Mouse (Mus musculus) kidney, embryonic 15.5 days (tissue): ENCODE measurements around the gene Igfbp4. TPM values are rescaled to one million over a fixed set of nuclear protein-coding genes. Genes with fewer than 3 reads are reported as not detected.
A peak's percentile ranks its signal among the peaks of the same experiment; 100 is the strongest.

Experiments used
- ATAC-seq: fragments of 200-750 bp; cut with Nextera tagmentation; replicated peaks from 2 replicates; pipeline ENCODE4 v1.8.0; 2017; ENCODE audit warnings: moderate TSS enrichment; ENCODE audit not compliant: low FRiP score
- H3K27ac ChIP-seq: fragments of 300-500 bp; sonication (generic); 2 replicates; pipeline ENCODE4 v1.5.1; 2015; ENCODE audit warnings: mild to moderate bottlenecking, inconsistent platforms
- H3K27me3 ChIP-seq: fragments of 300-500 bp; sonication (generic); 2 replicates; pipeline ENCODE4 v1.6.1; 2015; ENCODE audit warnings: inconsistent platforms
- H3K36me3 ChIP-seq: fragments of 300-500 bp; sonication (generic); 2 replicates; pipeline ENCODE4 v1.6.1; 2015; ENCODE audit warnings: inconsistent platforms
- H3K4me1 ChIP-seq: fragments of 300-500 bp; sonication (generic); 2 replicates; pipeline ENCODE4 v1.6.1; 2015; ENCODE audit warnings: inconsistent platforms
- H3K4me2 ChIP-seq: fragments of 300-500 bp; sonication (generic); 2 replicates; pipeline ENCODE4 v1.6.1; 2015; ENCODE audit warnings: moderate library complexity, mild to moderate bottlenecking, inconsistent platforms
- H3K4me3 ChIP-seq: fragments of 300-500 bp; sonication (generic); replicated peaks from 2 replicates; pipeline ENCODE4 v1.5.1; 2015; ENCODE audit warnings: mild to moderate bottlenecking, inconsistent platforms
- H3K9ac ChIP-seq: fragments of 300-500 bp; sonication (generic); 2 replicates; pipeline ENCODE4 v1.6.1; 2015; ENCODE audit warnings: mild to moderate bottlenecking, inconsistent platforms
- H3K9me3 ChIP-seq: fragments of 300-500 bp; sonication (generic); replicated peaks from 2 replicates; pipeline ENCODE4 v1.6.1; 2016; ENCODE audit warnings: inconsistent platforms
- WGBS: fragments of 180-500 bp; shearing (Covaris S2); methylation state at CpG from one replicate; pipeline ENCODE4 v1.1.7; 2015; ENCODE audit warnings: mixed read lengths; 5-methylcytosine and 5-hydroxymethylcytosine counted together
- polyA plus RNA-seq: library from polyadenylated mRNA; unstranded; fragments of >200 nt; fragmentation: Nextera tagmentation; extraction: Ambion mirVana; gene quantifications from 2 replicates; pipeline ENCODE4 v1.2.1, GENCODE M21; 2015

The Igfbp4 gene
- polyA plus RNA-seq, 1 experiment from 2014 or later, result 695 TPM

GRCm38 (mm10) chr11:99023500-99024467, 17.3 kb upstream of the Igfbp4 start, which contains the start of gene Top2a:
TSS of gene Top2a (minus strand) at chr11:99024189.
- peak within 1 kb of the TSS; percentile 83 for H3K9ac ChIP-seq

DNA sequence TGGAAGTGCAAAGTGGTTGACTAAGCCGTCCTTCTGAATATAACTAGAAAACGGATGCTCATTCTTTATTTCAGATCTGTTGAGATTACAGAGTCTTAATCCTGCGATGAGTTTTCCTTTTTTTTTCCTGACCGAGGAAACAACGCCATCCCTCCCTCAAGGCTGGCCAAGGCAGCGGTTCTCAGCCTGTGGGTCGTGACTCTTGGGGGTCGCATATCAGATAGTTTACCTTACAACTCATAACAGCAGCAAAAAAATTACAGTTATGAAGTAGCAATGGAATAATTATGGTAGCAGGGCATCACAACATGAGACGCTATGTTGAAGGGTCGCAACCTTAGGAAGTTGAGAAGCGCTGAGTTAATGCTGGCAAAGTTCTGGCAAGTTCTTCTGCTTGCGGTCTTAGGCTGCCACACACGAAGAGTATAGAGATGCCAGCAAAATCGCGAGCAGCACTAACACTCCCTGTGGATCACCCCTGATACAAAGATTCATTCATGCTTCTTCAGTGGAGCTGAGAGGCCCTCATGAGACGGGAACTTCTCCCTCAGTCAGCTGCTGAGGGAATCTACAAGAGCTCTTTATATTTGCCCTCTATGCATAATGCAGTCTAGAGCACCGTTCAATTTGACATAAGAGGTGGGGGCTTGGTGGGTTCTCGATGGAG, 16.4 kb upstream of the Igfbp4 start:
- no peaks in the 10 kb centered on the region for H3K27me3 ChIP-seq
- 48% methylated on average over 18 of the region's 18 CpGs for WGBS
- ATAC-seq, result no peak
- peak overlapping the region; percentile 33; the same call in 1 of the 2 replicates for H3K9ac ChIP-seq
- peak overlapping the region; percentile 59 for H3K4me2 ChIP-seq
- H3K4me1 ChIP-seq, result peaks cover 29% of the 10 kb centered on the region
- H3K36me3 ChIP-seq, result peaks cover 26% of the 10 kb centered on the region
- peak overlapping the region; percentile 91 for H3K4me3 ChIP-seq
- peak overlapping the region; percentile 77 for H3K27ac ChIP-seq
- no peaks in the 10 kb centered on the region for H3K9me3 ChIP-seq

More at GRCm38 (mm10) chr11:99023500-99024467, 17.3 kb upstream of the Igfbp4 start, which contains the start of gene Top2a:
- Histone ChIP-seq H3K4me2 (peak within 1 kb of the TSS; percentile 65), H3K9me3 (no peaks in the 10 kb centered on the region), H3K27ac (peak within 1 kb of the TSS; percentile 77), H3K4me3 (peak within 1 kb of the TSS; percentile 91), H3K27me3 (no peaks in the 10 kb centered on the region), H3K4me1 (peaks cover 29% of the 10 kb centered on the region), H3K36me3 (peaks cover 34% of the 10 kb centered on the region)
- WGBS, result under 1% methylated on average over 54 of the region's 54 CpGs
- peak; percentile 95 for ATAC-seq

DNA sequence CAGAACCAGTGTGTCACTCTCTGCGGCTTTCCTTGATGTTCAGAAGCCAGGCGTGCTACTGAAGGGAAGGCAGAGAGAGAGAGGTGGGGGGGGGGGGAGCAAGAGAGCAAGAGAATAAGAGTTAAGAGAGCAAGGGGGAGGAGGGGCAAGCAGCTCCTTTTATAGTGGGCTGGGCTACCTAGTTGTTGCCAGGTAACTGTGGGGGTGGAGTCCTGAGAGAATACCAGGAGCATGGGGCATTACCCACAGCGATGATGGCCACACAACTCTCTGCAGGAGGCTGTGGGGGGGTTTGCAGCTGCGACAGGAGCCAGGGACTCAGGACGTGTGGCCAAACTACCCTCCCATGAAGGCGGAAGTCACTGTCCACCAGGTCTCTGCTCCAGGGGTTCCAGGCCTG, 15.2 kb upstream of the Igfbp4 start:
- Histone ChIP-seq H3K27ac (no peak overlapping the region), H3K27me3 (no peaks in the 10 kb centered on the region), H3K4me3 (no peak overlapping the region), H3K4me2 (no peak overlapping the region), H3K4me1 (peaks cover 27% of the 10 kb centered on the region), H3K9ac (no peak overlapping the region), H3K9me3 (no peaks in the 10 kb centered on the region), H3K36me3 (peaks cover 13% of the 10 kb centered on the region)
- 86% methylated on average over 6 of the region's 6 CpGs for WGBS
- no peak for ATAC-seq

- peaks cover 24% of the 10 kb centered on the region for H3K4me1 ChIP-seq
- peaks cover 2% of the 10 kb centered on the region for H3K36me3 ChIP-seq
- no peak overlapping the region for H3K4me2 ChIP-seq
- no peaks in the 10 kb centered on the region for H3K27me3 ChIP-seq
- H3K9ac ChIP-seq, result no peak overlapping the region
- no peak for ATAC-seq
- H3K4me3 ChIP-seq, result no peak overlapping the region
- H3K27ac ChIP-seq, result no peak overlapping the region
- WGBS, result 79% methylated on average over 12 of the region's 12 CpGs
- H3K9me3 ChIP-seq, result no peaks in the 10 kb centered on the region
Observed at GRCm38 (mm10) chr11:99026899-99027440, 14.1 kb upstream of the Igfbp4 start.

- Histone ChIP-seq H3K27me3 (no peaks in the 10 kb centered on the region), H3K4me1 (peaks cover 5% of the 10 kb centered on the region), H3K4me3 (no peak overlapping the region), H3K27ac (no peak overlapping the region), H3K9ac (no peak overlapping the region), H3K36me3 (no peaks in the 10 kb centered on the region), H3K9me3 (no peaks in the 10 kb centered on the region), H3K4me2 (no peak overlapping the region)
- WGBS, result 76% methylated on average over 4 of the region's 4 CpGs
- no peak for ATAC-seq
Observed at GRCm38 (mm10) chr11:99035350-99035749, 5.7 kb upstream of the Igfbp4 start.

DNA sequence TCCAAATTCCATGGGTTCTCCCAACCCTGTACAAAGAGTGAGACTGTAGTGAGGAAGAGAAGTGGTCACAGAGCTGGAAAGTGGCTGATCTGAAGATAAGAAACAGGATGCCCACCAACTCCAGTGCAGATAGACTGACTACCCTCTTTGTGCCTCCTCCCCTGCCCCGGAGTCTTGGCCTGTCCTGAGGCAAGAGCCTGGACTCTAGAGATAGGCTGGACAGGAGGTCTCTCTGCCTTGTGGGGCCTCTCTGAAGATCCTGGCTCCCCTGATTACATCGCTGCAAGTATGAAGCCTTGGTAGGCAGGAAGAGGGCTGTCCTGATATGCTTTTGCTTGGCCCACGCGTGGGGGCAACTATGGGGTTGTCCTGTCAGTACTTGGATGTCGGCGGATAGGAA, 4.8 kb upstream of the Igfbp4 start:
- Histone ChIP-seq H3K27ac (no peak overlapping the region), H3K4me2 (no peak overlapping the region), H3K4me1 (peaks cover 7% of the 10 kb centered on the region), H3K27me3 (no peaks in the 10 kb centered on the region), H3K9me3 (no peaks in the 10 kb centered on the region), H3K9ac (no peak overlapping the region), H3K36me3 (no peaks in the 10 kb centered on the region), H3K4me3 (no peak overlapping the region)
- WGBS, result 65% methylated on average over 6 of the region's 6 CpGs
- no peak for ATAC-seq

- H3K9ac ChIP-seq, result peak overlapping the region; percentile 89
- H3K4me2 ChIP-seq, result peak overlapping the region; percentile 88
- H3K36me3 ChIP-seq, result peaks cover 7% of the 10 kb centered on the region; the same call in 1 of the 2 replicates
- peak overlapping the region; percentile 71 for H3K4me3 ChIP-seq
- H3K4me1 ChIP-seq, result peaks cover 39% of the 10 kb centered on the region
- no peaks in the 10 kb centered on the region for H3K27me3 ChIP-seq
- H3K27ac ChIP-seq, result peak overlapping the region; percentile 96
- WGBS, result under 1% methylated on average over 15 of the region's 15 CpGs
- H3K9me3 ChIP-seq, result no peaks in the 10 kb centered on the region
- peak; percentile 69 for ATAC-seq
Observed at GRCm38 (mm10) chr11:99039782-99040181, 1.3 kb upstream of the Igfbp4 start.

DNA sequence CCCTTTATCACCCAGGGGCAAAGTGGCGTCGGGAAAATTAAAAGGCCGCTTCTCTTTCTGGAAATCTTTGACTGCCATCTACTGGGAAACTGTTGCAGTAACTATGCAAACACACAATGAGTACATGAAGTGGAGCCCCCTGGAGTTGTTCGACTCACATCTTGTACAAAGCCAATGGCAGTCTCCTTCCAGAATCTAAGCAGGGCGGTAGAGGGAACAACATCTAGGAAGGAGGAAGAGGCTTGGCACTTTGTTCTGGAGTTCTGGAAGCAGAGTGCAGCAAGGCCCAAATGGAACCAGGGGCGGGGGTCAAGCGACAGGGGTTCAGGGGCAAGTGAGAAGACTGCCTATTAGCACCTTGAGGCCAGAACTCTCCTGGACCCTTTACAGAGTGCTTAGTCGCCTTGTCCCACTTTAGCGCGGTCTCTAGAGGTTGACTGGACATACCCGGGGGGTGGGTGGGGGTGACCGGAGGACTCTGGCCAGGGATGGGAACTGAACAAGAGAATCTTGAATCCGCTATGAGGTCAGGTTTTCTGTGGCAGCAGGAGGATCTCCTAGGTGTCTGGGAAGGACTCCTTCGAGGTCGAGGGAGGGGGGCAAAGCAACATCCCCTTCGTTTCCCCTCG, 584 bp upstream of the Igfbp4 start:
- H3K9me3 ChIP-seq, result no peaks in the 10 kb centered on the region

DNA sequence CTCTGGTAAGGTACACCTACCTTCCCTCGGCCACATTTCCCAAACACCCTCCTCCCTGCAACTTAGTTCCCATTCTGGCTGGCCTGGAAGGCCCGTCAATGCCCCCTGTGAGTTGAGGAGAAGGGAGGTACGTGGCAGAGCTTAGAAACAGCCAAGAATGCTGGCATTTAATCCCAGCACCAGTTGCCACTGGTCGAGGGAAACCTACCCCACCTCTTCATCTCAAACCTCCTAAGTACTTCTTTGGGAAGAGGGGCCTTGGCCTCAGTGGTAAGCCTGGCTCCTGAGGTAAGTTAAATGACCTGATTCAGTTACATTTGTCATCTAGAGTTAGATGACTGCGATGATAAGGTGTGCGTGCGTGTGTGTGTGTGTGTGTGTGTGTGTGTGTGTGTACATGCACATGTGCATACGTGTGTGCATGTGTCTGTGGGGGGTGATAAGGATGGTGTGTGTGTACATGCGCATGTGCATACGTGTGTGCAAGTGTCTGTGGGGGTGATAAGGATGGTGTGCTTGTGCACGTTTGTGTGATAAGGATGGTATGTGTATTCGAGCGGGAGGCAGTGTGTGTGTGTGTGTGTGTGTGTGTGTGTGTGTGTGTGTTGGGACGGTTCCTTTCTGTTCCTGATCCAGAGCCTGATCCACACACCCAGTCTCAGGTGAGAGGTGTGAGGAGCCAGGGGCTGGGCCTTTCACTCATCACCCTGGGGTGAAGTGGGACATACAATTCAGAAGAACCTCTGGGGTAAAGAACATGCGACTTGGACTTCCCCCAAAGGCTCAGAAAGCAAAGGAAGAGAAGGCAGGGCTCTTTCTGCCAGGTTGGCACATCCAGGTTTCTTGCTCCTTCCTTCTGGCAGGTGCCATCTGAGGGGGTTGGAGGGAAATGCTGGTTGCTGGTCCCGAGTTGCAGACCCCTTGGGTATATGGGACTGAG, 1.1 kb downstream of the Igfbp4 start:
- Histone ChIP-seq H3K27ac (peak overlapping the region; percentile 96), H3K9me3 (no peaks in the 10 kb centered on the region), H3K9ac (peak overlapping the region; percentile 89), H3K4me2 (peak overlapping the region; percentile 88), H3K27me3 (no peaks in the 10 kb centered on the region), H3K4me3 (peak overlapping the region; percentile 71), H3K4me1 (peaks cover 62% of the 10 kb centered on the region), H3K36me3 (peaks cover 18% of the 10 kb centered on the region; the same call in 1 of the 2 replicates)
- no peak for ATAC-seq
- WGBS, result 36% methylated on average over 16 of the region's 16 CpGs

More for the DNA sequence above, 584 bp upstream of the Igfbp4 start:
- peak overlapping the region; percentile 88 for H3K4me2 ChIP-seq
- peak; percentile 38 for ATAC-seq
- H3K36me3 ChIP-seq, result peaks cover 14% of the 10 kb centered on the region; the same call in 1 of the 2 replicates
- H3K4me3 ChIP-seq, result peak overlapping the region; percentile 71
- H3K9ac ChIP-seq, result peak overlapping the region; percentile 89
- no peaks in the 10 kb centered on the region for H3K27me3 ChIP-seq
- 2% methylated on average over 17 of the region's 17 CpGs for WGBS
- peaks cover 46% of the 10 kb centered on the region for H3K4me1 ChIP-seq
- peak overlapping the region; percentile 96 for H3K27ac ChIP-seq

GRCm38 (mm10) chr11:99042834-99043431, 1.9 kb downstream of the Igfbp4 start:
- Histone ChIP-seq H3K4me3 (peak overlapping the region; percentile 71), H3K9me3 (no peaks in the 10 kb centered on the region), H3K4me2 (peak overlapping the region; percentile 88), H3K27me3 (no peaks in the 10 kb centered on the region), H3K4me1 (peaks cover 70% of the 10 kb centered on the region), H3K9ac (peak overlapping the region; percentile 89), H3K27ac (peak overlapping the region; percentile 96), H3K36me3 (peaks cover 27% of the 10 kb centered on the region)
- 30% methylated on average over 12 of the region's 12 CpGs for WGBS
- ATAC-seq, result no peak
